Mouse (Mus musculus) liver, embryonic 14.5 days (tissue): Measurements from ENCODE around the gene Hibadh. TPM values are rescaled to one million over a fixed set of nuclear protein-coding genes. Genes with fewer than 3 reads are reported as not detected.

Experiments
- ATAC-seq: fragments of 200-750 bp; cut with Nextera tagmentation; 2 replicates; pipeline ENCODE4 v1.8.0; 2017; ENCODE audit warnings: moderate number of reproducible peaks, mild to moderate bottlenecking, moderate library complexity; ENCODE audit not compliant: insufficient read depth
- DNase-seq, 3 experiments: peaks; one replicate each; pipeline ENCODE4 v3.0.0-alpha.2; 2012 to 2013; ENCODE audit warnings: low read depth in 3 of 3, low spot score in 3 of 3
- H3K27ac ChIP-seq: fragments of 300-500 bp; sonication (generic); 2 replicates; pipeline ENCODE4 v1.5.1; 2014; ENCODE audit warnings: moderate library complexity, mild to moderate bottlenecking, control low read depth, inconsistent platforms
- H3K27me3 ChIP-seq: fragments of 300-500 bp; sonication (generic); 2 replicates; pipeline ENCODE4 v1.6.1; 2014; ENCODE audit warnings: mild to moderate bottlenecking, low read length, moderate library complexity; ENCODE audit not compliant: control insufficient read depth, insufficient read depth
- H3K36me3 ChIP-seq: fragments of 300-500 bp; sonication (generic); replicated peaks from 2 replicates; pipeline ENCODE4 v1.6.1; 2014; ENCODE audit warnings: low read depth; ENCODE audit not compliant: control insufficient read depth, insufficient read depth
- H3K4me1 ChIP-seq, 2 experiments: fragments of 200-500 bp in 1 of 2; fragments of 300-500 bp in 1 of 2; sonication (generic) in 1 of 2; replicated peaks; 2 replicates each; pipeline ENCODE4 v1.6.1; 2012 to 2014; ENCODE audit warnings: antibody characterized with exemption in 1 of 2, inconsistent platforms in 1 of 2, low read length in 1 of 2; ENCODE audit not compliant: control insufficient read depth in 2 of 2, insufficient read depth in 2 of 2
- H3K4me2 ChIP-seq: fragments of 300-500 bp; sonication (generic); 2 replicates; pipeline ENCODE4 v1.6.1; 2014; ENCODE audit warnings: low read depth, mild to moderate bottlenecking, control low read depth, moderate library complexity
- H3K4me3 ChIP-seq, 2 experiments: fragments of 200-500 bp in 1 of 2; fragments of 300-500 bp in 1 of 2; sonication (generic) in 1 of 2; 2 replicates each; pipeline ENCODE4 v1.5.1; 2012 to 2014; ENCODE audit warnings: low read depth in 2 of 2, low read length in 2 of 2, mild to moderate bottlenecking in 2 of 2, control low read depth in 1 of 2, inconsistent platforms in 1 of 2, moderate library complexity in 1 of 2; ENCODE audit not compliant: insufficient read depth in 1 of 2
- H3K9ac ChIP-seq: fragments of 300-500 bp; sonication (generic); replicated peaks from 2 replicates; pipeline ENCODE4 v1.6.1; 2014; ENCODE audit warnings: mild to moderate bottlenecking, control low read depth, moderate library complexity
- H3K9me3 ChIP-seq: fragments of 300-500 bp; sonication (generic); 2 replicates; pipeline ENCODE4 v1.6.1; 2016; ENCODE audit warnings: low read length, mixed read lengths; ENCODE audit not compliant: control insufficient read depth
- CTCF ChIP-seq: IDR thresholded peaks from 2 replicates; pipeline ENCODE4 v1.5.1; 2016; ENCODE audit warnings: antibody characterized with exemption, low read depth, control low read depth
- EP300 ChIP-seq: IDR thresholded peaks from 2 replicates; pipeline ENCODE4 v1.6.1; 2016; ENCODE audit warnings: antibody characterized with exemption, low read depth
- WGBS: fragments of 180-500 bp; shearing (Covaris S2); extraction: QIAGEN DNeasy Blood & Tissue Kit; methylation state at CpG from one replicate; pipeline ENCODE4 v1.1.7; 2014; ENCODE audit not compliant: insufficient replicate concordance; 5-methylcytosine and 5-hydroxymethylcytosine counted together
- polyA plus RNA-seq, 2 experiments: library from polyadenylated mRNA; depleted of rRNA in 1 of 2; stranded (reverse) in 1 of 2; unstranded in 1 of 2; fragments of >200 nt; fragmentation: Nextera tagmentation in 1 of 2; extraction: Ambion mirVana in 1 of 2; gene quantifications; 2 replicates each; pipeline versions ENCODE4 v1.2.1 to v1.2.3; 2012 to 2014

Gene Hibadh
- polyA plus RNA-seq, 2 experiments: 26.6 to 41.7 TPM

DNA sequence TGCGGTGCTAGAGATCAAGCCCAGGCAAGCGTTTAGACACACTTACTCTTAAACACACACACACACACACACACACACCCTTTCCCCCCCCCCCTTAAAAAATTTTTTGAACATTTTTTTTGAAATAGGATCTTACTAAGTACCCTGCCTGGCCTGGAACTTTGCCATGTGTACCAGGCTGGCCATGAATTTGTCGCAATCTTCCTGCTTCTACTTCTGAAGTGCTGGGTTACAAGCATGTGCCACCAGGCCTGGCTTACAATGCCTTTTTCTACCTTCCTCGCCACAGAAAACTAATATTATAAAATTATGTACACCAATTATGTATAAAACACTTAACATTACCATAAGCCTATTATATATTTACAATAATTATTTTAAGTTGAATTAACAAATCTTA, 59.1 kb downstream of the Hibadh start:
- DNase-seq: no peak
- Histone ChIP-seq H3K4me2 (no peak overlapping the region), H3K4me1 (no peaks in the 10 kb centered on the region), H3K9me3 (no peaks in the 10 kb centered on the region), H3K36me3 (no peaks in the 10 kb centered on the region), H3K27me3 (no peaks in the 10 kb centered on the region), H3K27ac (no peak overlapping the region), H3K9ac (no peak overlapping the region), H3K4me3 (no peak overlapping the region)
- no peak for TF ChIP-seq CTCF
- no peak for TF ChIP-seq EP300
- 71% methylated on average over 4 of the region's 4 CpGs for WGBS
- no peak for ATAC-seq

GRCm38 (mm10) chr6:52578322-52578721, 61.9 kb downstream of the Hibadh start:
- H3K36me3 ChIP-seq: no peaks in the 10 kb centered on the region
- no peak overlapping the region for H3K27ac ChIP-seq
- H3K9ac ChIP-seq: no peak overlapping the region
- TF ChIP-seq CTCF (no peak), EP300 (no peak)
- no peaks in the 10 kb centered on the region for H3K9me3 ChIP-seq
- no peaks in the 10 kb centered on the region for H3K27me3 ChIP-seq
- no peaks in the 10 kb centered on the region for H3K4me1 ChIP-seq
- no peak overlapping the region for H3K4me2 ChIP-seq
- H3K4me3 ChIP-seq: no peak overlapping the region
- WGBS: 62% methylated on average over 2 of the region's 2 CpGs
- DNase-seq: no peak
- ATAC-seq: no peak

- Histone ChIP-seq H3K4me3 (no peak overlapping the region), H3K4me1 (no peaks in the 10 kb centered on the region), H3K27me3 (no peaks in the 10 kb centered on the region), H3K9me3 (no peaks in the 10 kb centered on the region), H3K36me3 (no peaks in the 10 kb centered on the region), H3K4me2 (no peak overlapping the region), H3K9ac (no peak overlapping the region), H3K27ac (no peak overlapping the region)
- peak in 2 of 3 experiments; percentile 4 to 14 for DNase-seq
- 43% methylated on average over 4 of the region's 4 CpGs for WGBS
- ATAC-seq: no peak
- TF ChIP-seq CTCF (peak; percentile 44; the same call in 1 of the 2 replicates), EP300 (no peak)
Measured at GRCm38 (mm10) chr6:52577270-52577669, 62.9 kb downstream of the Hibadh start.

DNA sequence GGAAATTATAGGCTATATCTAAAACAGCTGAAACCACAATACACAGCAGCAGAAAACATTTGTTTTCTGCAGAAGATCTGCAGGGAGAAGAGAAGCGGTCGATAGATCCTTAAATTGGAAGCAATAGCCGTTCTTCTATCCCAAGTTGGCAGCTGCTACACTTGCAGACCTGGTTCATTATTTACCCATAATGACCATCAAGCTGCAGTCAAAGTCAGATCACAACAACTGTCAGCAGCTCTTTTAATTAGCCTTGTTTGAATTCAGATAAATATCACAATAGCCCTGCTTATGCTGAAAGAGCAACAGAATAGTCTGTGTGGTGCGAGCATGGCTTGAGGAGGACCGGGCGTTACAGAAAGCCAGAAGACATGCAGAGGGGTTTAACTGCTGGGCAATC, 71.5 kb downstream of the Hibadh start:
- no peak overlapping the region for H3K4me2 ChIP-seq
- no peak for DNase-seq
- TF ChIP-seq EP300 (no peak), CTCF (no peak)

DNA sequence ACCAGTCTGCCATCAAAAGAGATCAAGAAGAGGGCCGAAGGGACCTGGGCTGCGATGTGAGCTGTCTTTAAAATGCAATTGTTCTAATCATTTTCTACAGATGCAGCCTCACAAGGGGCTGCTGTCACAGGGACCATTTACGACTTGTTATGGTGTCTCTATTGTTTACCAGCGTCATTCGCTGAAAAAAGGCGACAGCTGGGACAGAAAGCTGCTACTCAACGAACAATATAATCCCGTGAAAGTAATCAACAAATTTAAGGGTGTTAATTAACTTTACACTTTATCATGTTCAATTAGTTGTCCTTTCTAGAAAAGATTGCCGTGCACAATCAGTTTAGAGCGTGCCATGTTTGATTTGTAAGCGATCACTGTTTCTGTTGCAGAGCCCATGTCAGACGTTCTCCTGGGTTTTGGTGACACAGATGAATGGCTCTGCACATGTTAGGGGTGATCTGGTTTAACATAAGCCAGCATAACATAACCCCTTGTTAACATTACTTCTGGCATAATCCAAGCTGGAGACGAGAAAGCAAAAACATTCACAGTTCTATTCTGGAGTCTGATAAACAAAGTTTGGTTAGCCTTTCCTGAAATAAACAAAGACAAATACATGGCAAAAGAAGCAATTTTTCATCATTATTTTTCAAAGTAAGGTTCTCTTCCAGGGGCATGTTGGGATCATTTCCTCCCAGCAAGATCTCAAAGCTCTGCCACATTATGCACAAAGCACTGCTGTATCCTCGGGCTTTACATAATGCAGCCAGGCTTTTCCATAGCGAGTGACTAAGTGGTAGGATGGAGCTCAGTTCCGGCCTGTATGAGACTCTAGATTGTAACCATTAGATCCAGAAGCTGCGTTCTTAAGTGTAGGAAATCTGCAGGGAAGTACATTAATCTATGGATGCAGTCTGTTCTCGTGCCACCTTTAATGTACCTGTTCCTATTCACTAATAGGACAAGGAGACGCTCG, 72.6 kb downstream of the Hibadh start:
- no peak for TF ChIP-seq EP300
- TF ChIP-seq CTCF: no peak
- no peaks in the 10 kb centered on the region for H3K27me3 ChIP-seq
- H3K9me3 ChIP-seq: no peaks in the 10 kb centered on the region
- no peak for ATAC-seq
- 69% methylated on average over 20 of the region's 20 CpGs for WGBS
- H3K27ac ChIP-seq: no peak overlapping the region
- H3K4me3 ChIP-seq: no peak overlapping the region
- no peak for DNase-seq
- H3K4me2 ChIP-seq: no peak overlapping the region
- no peak overlapping the region for H3K9ac ChIP-seq
- no peaks in the 10 kb centered on the region for H3K36me3 ChIP-seq
- peaks cover 2 to 4% of the 10 kb centered on the region in 2 experiments; a peak in 2 of 4 replicates for H3K4me1 ChIP-seq

More for the DNA sequence above, 71.5 kb downstream of the Hibadh start:
- no peaks in the 10 kb centered on the region for H3K36me3 ChIP-seq
- no peak overlapping the region for H3K9ac ChIP-seq
- no peak overlapping the region for H3K27ac ChIP-seq
- peaks cover 0 to 3% of the 10 kb centered on the region in 2 experiments; a peak in 2 of 4 replicates for H3K4me1 ChIP-seq
- no peaks in the 10 kb centered on the region for H3K9me3 ChIP-seq
- no peaks in the 10 kb centered on the region for H3K27me3 ChIP-seq
- no peak overlapping the region for H3K4me3 ChIP-seq
- WGBS: 84% methylated on average over 6 of the region's 6 CpGs
- no peak for ATAC-seq
